Mouse (Mus musculus) brain, embryonic 14.5 days (tissue): Measurements from ENCODE around the gene C2cd3. TPM values are rescaled to one million over a fixed set of nuclear protein-coding genes. Genes with fewer than 3 reads are reported as not detected.

Experiments used
- DNase-seq: peaks from one replicate; pipeline ENCODE4 v3.0.0-alpha.2; 2011; ENCODE audit warnings: low read depth
- CTCF ChIP-seq: fragments of 200-500 bp; IDR thresholded peaks from 2 replicates; pipeline ENCODE4 v1.5.1; 2012; ENCODE audit warnings: inconsistent platforms, mild to moderate bottlenecking, moderate library complexity, borderline replicate concordance; ENCODE audit not compliant: insufficient read depth, insufficient read length; ENCODE audit errors: extremely low read depth
- POLR2A ChIP-seq: fragments of 200-500 bp; IDR thresholded peaks from 2 replicates; pipeline ENCODE4 v1.6.1; 2012; ENCODE audit warnings: mild to moderate bottlenecking, inconsistent platforms, borderline replicate concordance; ENCODE audit not compliant: poor library complexity, insufficient read depth, insufficient read length, severe bottlenecking; ENCODE audit errors: extremely low read depth
- polyA plus RNA-seq: library from polyadenylated mRNA; depleted of rRNA; stranded (reverse); fragments of >200 nt; gene quantifications from 2 replicates; pipeline ENCODE4 v1.2.3, GENCODE M21; 2012

Gene C2cd3
- polyA plus RNA-seq, 1 experiment: 38.3 TPM

DNA sequence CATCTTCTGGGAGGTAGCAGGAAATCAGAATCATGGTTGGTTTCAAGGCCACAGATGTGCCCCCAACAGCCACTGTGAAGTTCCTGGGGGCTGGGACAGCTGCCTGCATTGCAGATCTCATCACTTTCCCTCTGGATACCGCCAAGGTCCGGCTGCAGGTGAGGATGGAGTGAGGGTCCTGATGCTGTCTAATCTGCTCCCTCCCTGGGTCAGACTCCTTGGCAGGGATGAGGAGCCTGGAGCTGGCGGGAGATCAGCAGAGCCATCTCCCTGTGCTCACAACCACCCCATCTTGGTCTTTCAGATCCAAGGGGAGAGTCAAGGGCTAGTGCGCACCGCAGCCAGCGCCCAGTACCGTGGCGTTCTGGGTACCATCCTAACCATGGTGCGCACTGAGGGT, 124.8 kb downstream of the C2cd3 start:
- DNase-seq: no peak
- TF ChIP-seq POLR2A (no peak), CTCF (no peak)

DNA sequence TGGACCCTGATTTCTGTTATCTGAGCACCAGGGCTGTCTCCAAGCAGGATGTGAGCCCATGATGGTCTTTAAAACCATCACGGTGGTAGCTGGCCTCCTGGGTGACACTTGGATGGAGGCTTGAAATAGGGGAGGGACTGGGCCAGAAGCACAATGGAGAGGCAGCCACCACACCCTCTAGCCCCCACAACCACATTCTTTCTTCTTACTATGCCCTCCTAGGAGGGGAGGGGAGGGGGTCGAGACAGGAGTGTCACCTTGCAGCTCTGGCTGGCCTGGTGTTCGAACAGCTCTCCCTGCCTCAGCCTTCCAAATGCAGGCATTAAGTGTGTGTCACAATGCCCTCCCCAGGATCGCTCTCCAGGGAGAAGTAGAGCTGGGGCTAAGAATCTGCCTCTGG, 125.4 kb downstream of the C2cd3 start:
- no peak for DNase-seq

DNA sequence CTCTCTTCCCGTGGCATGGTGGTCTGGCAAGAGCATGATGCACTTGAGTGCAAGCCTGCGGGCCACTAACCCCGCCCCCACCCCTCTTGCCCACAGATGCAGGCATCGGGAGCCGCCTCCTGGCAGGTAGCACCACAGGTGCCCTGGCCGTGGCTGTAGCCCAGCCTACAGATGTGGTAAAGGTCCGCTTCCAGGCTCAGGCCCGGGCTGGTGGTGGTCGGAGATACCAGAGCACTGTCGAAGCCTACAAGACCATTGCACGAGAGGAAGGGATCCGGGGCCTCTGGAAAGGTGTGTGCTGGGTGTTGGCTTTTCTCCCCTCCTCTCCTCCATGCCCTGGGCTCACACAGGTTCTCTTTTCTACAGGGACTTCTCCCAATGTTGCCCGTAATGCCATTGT, 125.9 kb downstream of the C2cd3 start:
- TF ChIP-seq POLR2A (no peak), CTCF (no peak)
- no peak for DNase-seq

More for the DNA sequence above, 125.4 kb downstream of the C2cd3 start:
- TF ChIP-seq POLR2A: no peak
- TF ChIP-seq CTCF: no peak

DNA sequence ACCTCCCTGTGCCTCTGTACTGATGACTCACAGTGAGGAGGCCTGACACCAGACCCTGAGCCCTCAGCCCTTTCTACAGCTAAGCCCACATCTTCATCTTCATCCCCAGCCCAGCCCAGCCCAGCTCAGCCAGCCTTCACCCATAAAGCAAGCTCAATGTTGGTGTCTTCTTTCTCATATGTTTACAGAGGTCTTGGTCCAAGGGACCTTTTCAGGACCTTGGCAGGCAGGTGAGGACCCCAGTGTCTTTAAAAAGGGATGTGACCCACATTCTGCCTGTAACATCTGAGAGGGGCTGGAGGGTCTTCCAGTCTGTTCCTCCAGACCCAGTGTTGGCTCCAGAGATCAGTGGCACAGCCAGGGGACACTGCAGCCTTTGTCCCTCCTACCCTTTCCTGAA, 127.4 kb downstream of the C2cd3 start:
- no peak for DNase-seq
- TF ChIP-seq CTCF: no peak
- no peak for TF ChIP-seq POLR2A

DNA sequence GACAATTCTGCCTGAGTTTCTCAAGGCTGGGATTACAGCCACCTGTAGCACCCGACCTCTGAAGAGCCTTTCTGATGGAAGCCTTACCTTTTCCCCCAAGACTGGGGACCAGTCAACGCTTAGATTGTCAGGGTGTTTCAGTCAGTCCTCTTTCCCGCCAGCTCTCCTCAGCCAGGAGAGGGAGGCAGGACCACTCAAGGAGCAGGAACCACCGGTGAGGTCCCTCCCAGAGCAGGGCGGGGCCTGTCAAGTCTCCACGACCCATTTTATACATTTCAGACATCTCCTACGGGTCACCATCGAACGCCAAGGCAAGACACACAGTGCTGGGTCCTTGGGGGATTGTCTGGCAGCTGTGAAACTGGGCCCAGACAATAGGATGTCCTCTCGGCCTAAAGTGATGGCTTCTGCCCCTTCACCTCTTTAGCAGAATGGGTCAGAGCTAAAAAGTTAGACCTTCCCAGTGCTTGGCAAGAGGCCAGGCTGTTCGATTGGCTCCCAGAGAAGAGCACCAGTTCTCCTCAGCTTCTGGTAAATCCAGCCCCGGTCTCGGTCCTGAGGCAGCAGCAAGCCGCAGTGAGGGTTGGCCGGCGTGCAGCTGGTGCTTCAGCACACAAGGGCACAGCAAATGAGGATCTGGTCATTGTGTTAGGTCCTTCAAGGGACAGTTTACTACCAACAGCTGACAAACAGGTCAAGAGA, 128.4 kb downstream of the C2cd3 start:
- no peak for DNase-seq
- TF ChIP-seq POLR2A (no peak), CTCF (no peak)

DNA sequence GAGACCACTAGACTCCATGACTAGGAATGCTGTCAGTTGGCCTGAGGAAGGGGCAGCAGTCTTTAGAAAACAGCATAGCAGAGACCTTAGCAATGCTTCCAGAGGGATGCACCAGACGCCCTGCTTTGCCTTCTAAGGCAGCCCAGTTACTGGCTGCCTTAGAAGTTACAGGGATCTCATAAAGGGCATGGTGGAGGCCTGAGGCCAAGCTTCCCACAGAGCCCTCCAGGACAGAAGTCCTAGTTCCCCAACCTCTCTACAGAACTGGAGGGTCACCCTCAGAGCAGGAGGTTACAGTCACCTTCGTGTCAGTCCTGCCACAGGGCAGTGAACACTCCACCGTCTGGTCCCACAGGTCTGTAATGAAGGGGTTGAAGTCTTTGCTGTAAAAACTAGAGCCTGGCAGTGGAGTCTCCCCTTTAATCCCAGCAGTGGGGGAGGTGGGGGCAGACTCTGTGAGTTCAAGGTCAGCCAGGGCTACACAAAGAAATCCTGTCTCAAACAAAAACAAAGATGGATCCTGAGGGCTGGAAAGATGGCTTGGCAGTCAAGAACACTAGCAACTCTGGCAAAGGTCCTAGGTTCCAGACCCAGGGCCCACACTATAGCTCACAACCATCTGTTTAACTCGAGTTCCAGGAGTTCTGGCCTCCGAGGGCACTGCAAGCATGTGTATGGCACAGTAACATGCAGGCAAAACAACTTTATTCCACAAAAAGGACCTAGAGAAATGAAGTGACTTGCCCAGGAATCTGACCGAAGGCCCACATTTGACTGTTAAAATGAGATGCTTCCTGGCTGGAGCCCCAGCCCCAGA, 129.2 kb downstream of the C2cd3 start:
- DNase-seq: no peak
- no peak for TF ChIP-seq CTCF
- TF ChIP-seq POLR2A: no peak

DNA sequence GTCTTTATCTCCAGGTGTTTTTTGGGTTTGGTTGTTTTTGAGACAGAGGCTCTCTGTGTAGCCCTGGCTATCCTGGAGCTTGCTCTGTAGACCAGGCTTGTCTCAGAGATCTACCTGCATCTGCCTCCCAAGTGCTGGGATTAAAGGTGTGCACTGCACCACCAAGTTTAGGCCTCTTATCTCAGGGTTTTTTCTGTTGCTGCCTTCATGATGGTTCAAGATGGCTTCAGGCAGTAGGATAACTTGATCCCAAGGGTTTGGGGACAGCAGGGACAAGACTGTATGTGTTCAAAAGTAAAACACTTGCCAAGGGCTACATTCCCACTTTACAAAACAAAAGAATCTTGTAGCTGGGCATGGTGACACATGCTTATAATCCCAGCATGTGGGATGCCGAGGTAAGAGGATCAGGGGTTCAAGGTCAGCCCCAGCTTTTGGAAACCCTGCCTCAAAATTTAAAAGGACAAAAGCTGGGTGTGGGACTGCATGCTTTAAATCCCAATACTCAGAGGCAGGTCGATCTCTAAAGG, 129.9 kb downstream of the C2cd3 start:
- DNase-seq: no peak
- TF ChIP-seq POLR2A: no peak
- TF ChIP-seq CTCF: no peak

DNA sequence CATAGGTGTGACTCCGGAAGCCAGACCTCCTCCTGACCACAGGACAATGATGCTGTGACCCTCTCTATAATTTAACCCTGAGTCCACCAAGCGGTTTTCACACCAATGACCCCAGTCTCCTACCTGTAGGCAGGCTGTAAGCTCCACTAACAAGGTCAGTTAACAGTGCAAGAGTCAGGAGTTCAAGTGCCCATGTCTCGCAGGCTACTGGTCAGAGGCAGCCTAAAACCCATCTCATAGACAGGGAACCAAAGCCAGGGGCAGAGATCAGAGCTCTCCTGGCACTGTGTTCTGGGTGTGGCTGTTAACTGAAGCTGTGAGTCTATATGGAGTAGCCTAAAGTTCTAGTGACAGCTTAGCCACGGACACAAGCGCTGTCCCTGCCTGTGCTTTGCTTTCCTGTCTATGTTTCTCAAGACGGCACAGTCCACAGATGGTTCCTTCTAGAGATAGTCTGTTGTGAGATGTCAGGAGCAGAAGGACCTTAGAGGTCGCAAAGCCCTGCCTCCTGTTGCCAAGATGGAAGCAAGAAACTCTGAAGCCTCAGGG, 130.4 kb downstream of the C2cd3 start:
- TF ChIP-seq POLR2A: no peak
- TF ChIP-seq CTCF: no peak
- no peak for DNase-seq

DNA sequence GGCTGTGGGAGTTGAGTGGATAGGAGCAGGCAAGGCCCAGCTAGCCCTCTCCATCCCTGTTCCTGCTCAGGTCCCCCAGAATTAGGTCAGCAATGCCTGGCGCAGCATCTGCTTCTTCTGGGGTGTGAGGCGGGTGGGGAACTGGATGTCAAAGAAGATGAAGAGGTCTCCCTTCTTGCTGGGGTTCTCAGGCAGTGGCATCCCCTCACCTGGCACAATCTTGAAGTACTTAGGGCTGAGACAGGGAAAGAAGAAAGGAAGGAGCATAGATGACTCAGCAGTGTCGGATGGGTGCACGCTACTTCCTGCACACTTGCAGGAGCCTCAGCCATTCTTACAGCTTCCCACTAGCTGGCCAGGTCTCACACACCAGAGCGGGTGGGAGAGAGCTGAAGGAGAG, 131.0 kb downstream of the C2cd3 start:
- TF ChIP-seq CTCF (no peak), POLR2A (no peak)
- DNase-seq: no peak

DNA sequence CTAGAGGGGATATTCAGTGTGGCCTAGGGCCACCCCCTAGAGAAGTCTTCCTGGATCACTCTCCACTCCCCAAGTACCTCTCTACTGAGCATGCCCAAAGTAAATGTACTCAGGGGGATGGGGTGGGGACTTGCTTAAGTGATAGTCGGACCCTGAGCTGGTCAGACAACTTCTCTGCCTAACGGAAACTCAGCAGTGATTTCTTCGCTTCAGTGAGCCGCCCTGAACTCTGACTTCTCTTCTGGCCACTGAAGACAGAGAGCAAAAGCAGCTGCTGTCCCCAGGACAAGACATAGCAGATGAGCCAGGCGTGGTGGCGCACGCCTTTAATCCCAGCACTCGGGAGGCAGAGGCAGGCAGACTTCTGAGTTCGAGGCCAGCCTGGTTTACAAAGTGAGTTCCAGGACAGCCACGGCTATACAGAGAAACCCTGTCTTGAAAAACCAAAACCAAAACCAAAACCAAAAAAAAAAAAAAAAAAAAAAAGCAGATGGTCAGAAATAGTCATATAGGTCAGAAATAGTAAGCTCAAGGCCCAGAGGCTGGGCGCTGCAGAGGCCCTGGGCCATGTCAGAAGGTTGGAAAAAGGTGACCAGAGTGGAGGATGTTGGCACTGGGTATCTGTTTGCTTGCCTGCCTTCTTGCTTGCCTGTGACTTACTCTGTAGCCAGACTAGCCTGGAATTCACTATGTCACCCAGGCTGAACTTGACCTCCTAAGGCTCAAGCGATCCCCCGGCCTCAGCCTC, 132.9 kb downstream of the C2cd3 start:
- TF ChIP-seq CTCF (no peak), POLR2A (no peak)
- DNase-seq: no peak

DNA sequence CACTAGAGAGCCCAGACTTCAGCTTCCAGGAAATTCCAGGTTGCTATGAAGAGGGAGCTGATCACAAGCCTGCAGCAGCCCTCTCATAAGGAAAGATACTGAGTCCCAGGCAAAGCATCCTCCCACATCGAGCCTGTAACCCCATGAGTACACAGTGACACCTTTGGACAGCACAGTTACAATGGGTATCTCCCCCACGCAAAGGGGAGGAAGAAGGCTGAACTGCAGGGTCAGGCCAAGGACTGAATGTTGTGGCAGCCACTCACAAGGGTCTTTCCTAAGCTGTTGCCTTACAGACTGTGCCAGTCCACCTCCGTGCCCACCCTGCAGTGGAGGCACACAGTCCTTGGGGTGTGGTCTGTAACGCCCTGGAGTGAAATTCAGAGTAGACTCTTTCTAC, 134.5 kb downstream of the C2cd3 start:
- no peak for TF ChIP-seq CTCF
- TF ChIP-seq POLR2A: no peak
- no peak for DNase-seq
